Mouse (Mus musculus) CH12.LX (cell line): ENCODE results near the gene Cdhr1. TPM values are rescaled to one million over a fixed set of nuclear protein-coding genes. Genes with fewer than 3 reads are reported as not detected.

ENCODE experiments used
- DNase-seq: peaks from one replicate; pipeline ENCODE4 v3.0.0-alpha.2; 2013; ENCODE audit errors: extremely low read depth
- H3K27ac ChIP-seq: 2 replicates; pipeline ENCODE4 v1.5.1; 2012; ENCODE audit warnings: low read depth, mild to moderate bottlenecking, control low read depth, moderate library complexity; ENCODE audit not compliant: insufficient read depth
- H3K27me3 ChIP-seq: replicated peaks from 2 replicates; pipeline ENCODE3; 2012; ENCODE audit warnings: inconsistent platforms
- H3K36me3 ChIP-seq, 2 experiments: replicated peaks in 1 of 2; 2 replicates each; pipeline versions ENCODE3 to v1.6.1; 2012; ENCODE audit warnings: inconsistent platforms in 1 of 2, low read length in 1 of 2, mild to moderate bottlenecking in 1 of 2, mixed read lengths in 1 of 2, moderate library complexity in 1 of 2; ENCODE audit not compliant: control insufficient read depth in 1 of 2, insufficient read depth in 1 of 2
- H3K4me1 ChIP-seq, 2 experiments: 2 replicates each; pipeline ENCODE4 v1.6.1; 2012; ENCODE audit warnings: inconsistent platforms in 1 of 2, moderate library complexity in 1 of 2; ENCODE audit not compliant: insufficient read depth in 2 of 2, control insufficient read depth in 1 of 2
- H3K4me2 ChIP-seq: 2 replicates; pipeline ENCODE4 v1.6.1; 2012; ENCODE audit warnings: low read depth, mild to moderate bottlenecking, control low read depth; ENCODE audit not compliant: poor library complexity, insufficient read depth, severe bottlenecking
- H3K4me3 ChIP-seq, 3 experiments: fragments of 150-350 bp in 1 of 3; sonication (generic) in 1 of 3; replicated peaks in 1 of 3; 2 replicates each; pipeline versions ENCODE3 to v1.5.1; 2011 to 2012; ENCODE audit warnings: low read depth in 2 of 3, low read length in 2 of 3, mild to moderate bottlenecking in 2 of 3, moderate library complexity in 2 of 3, control low read depth in 1 of 3, improper control_type of control experiment in 1 of 3, inconsistent platforms in 1 of 3, mixed read lengths in 1 of 3; ENCODE audit not compliant: poor library complexity in 1 of 3
- H3K79me2 ChIP-seq: replicated peaks from 2 replicates; pipeline ENCODE4 v1.6.1; 2012; ENCODE audit warnings: mild to moderate bottlenecking, moderate library complexity; ENCODE audit not compliant: control insufficient read depth, poor library complexity, insufficient read depth, severe bottlenecking; ENCODE audit errors: extremely low read depth
- H3K9ac ChIP-seq: 2 replicates; pipeline ENCODE4 v1.6.1; 2012; ENCODE audit warnings: low read depth, mild to moderate bottlenecking, control low read depth, moderate library complexity; ENCODE audit not compliant: insufficient read depth
- H3K9me3 ChIP-seq: replicated peaks from 2 replicates; pipeline ENCODE3; 2012; ENCODE audit warnings: low read length, inconsistent platforms, mixed read lengths
- BHLHE40 ChIP-seq: IDR thresholded peaks from 2 replicates; pipeline ENCODE4 v1.6.1; 2011; ENCODE audit warnings: mild to moderate bottlenecking, low read depth, low read length, improper control_type of control experiment
- CHD1 ChIP-seq: IDR thresholded peaks from 2 replicates; pipeline ENCODE4 v1.6.1; 2012; ENCODE audit warnings: low read depth, low read length, improper control_type of control experiment, inconsistent platforms
- CHD2 ChIP-seq: IDR thresholded peaks from 2 replicates; pipeline ENCODE4 v1.6.1; 2011; ENCODE audit warnings: low read length, improper control_type of control experiment
- CTCF ChIP-seq, 2 experiments: IDR thresholded peaks in 1 of 2; conservative IDR thresholded peaks in 1 of 2; 2 replicates each; pipeline ENCODE4 v1.5.1; 2011 to 2012; ENCODE audit warnings: low read depth in 2 of 2, low read length in 2 of 2, improper control_type of control experiment in 1 of 2, inconsistent platforms in 1 of 2, mild to moderate bottlenecking in 1 of 2, moderate library complexity in 1 of 2
- ELF1 ChIP-seq: IDR thresholded peaks from 2 replicates; pipeline ENCODE4 v1.6.1; 2014; ENCODE audit warnings: low read depth, mild to moderate bottlenecking, inconsistent platforms, low read length, improper control_type of control experiment
- JUN ChIP-seq: IDR thresholded peaks from 2 replicates; pipeline ENCODE4 v1.6.1; 2011; ENCODE audit warnings: low read depth, mild to moderate bottlenecking, low read length, improper control_type of control experiment, moderate library complexity; ENCODE audit not compliant: insufficient read depth
- KAT2A ChIP-seq: IDR thresholded peaks from 2 replicates; pipeline ENCODE4 v1.6.1; 2012; ENCODE audit warnings: low read length, improper control_type of control experiment, inconsistent platforms; ENCODE audit not compliant: insufficient replicate concordance
- MAX ChIP-seq: IDR thresholded peaks from 2 replicates; pipeline ENCODE4 v1.6.1; 2011; ENCODE audit warnings: low read length, improper control_type of control experiment
- MXI1 ChIP-seq: IDR thresholded peaks from 2 replicates; pipeline ENCODE4 v1.6.1; 2011; ENCODE audit warnings: mild to moderate bottlenecking, low read depth, low read length, improper control_type of control experiment
- MYC ChIP-seq: IDR thresholded peaks from 2 replicates; pipeline ENCODE4 v1.6.1; 2011; ENCODE audit warnings: low read depth, mild to moderate bottlenecking, improper control_type of control experiment, low read length
- NRF1 ChIP-seq: IDR thresholded peaks from 2 replicates; pipeline ENCODE4 v1.6.1; 2014; ENCODE audit warnings: low read depth, mild to moderate bottlenecking, inconsistent platforms, low read length, improper control_type of control experiment, moderate library complexity
- PAX5 ChIP-seq: IDR thresholded peaks from 2 replicates; pipeline ENCODE4 v1.6.1; 2012; ENCODE audit warnings: low read length, inconsistent platforms, mixed read lengths
- POLR2A ChIP-seq: IDR thresholded peaks from 2 replicates; pipeline ENCODE4 v1.6.1; 2011; ENCODE audit warnings: low read depth, mild to moderate bottlenecking, improper control_type of control experiment, low read length
- RAD21 ChIP-seq: IDR thresholded peaks from 2 replicates; pipeline ENCODE4 v1.6.1; 2011; ENCODE audit warnings: low read depth, mild to moderate bottlenecking, low read length, improper control_type of control experiment, moderate library complexity
- RCOR1 ChIP-seq: conservative IDR thresholded peaks from 2 replicates; pipeline ENCODE4 v1.6.1; 2012; ENCODE audit warnings: low read depth, mild to moderate bottlenecking, inconsistent platforms, low read length, improper control_type of control experiment
- SMC3 ChIP-seq: IDR thresholded peaks from 2 replicates; pipeline ENCODE4 v1.6.1; 2011; ENCODE audit warnings: low read depth, low read length, improper control_type of control experiment
- UBTF ChIP-seq: IDR thresholded peaks from 2 replicates; pipeline ENCODE4 v1.6.1; 2012; ENCODE audit warnings: low read depth, mild to moderate bottlenecking, inconsistent platforms, low read length, improper control_type of control experiment, moderate library complexity
- USF2 ChIP-seq: conservative IDR thresholded peaks from 2 replicates; pipeline ENCODE4 v1.6.1; 2011; ENCODE audit warnings: low read depth, low read length, improper control_type of control experiment
- dilution Hi-C: fragments of 300-500 bp; cut with MboI; formaldehyde crosslinking; loops from 2 replicates; pipeline ENCODE4 v1.14.3; 2020; ENCODE audit warnings: low sequenced_read_pairs; ENCODE audit not compliant: extremely low pct_unique_long_range_greater_than_20kb, extremely low pct_ligation_motif_present
- in situ Hi-C: fragments of 300-500 bp; cut with MboI; formaldehyde crosslinking; loops from 3 replicates; pipeline ENCODE4 v1.14.3; 2019; ENCODE audit warnings: low sequenced_read_pairs, low pct_ligation_motif_present, low pct_unique_long_range_greater_than_20kb, mixed read lengths
- polyA plus RNA-seq: library from polyadenylated mRNA; unstranded; fragments of >175 nt; gene quantifications from 2 replicates; pipeline ENCODE4 v1.2.1, GENCODE M21; 2012; ENCODE audit warnings: low read depth; ENCODE audit not compliant: insufficient read length
- total RNA-seq, 2 experiments: library from RNA; depleted of rRNA; stranded (reverse); fragments of 300-350 nt in 1 of 2; fragments of >200 nt in 1 of 2; gene quantifications; 2 replicates each; pipeline ENCODE4 v1.2.3; 2012 to 2014

Cdhr1 gene
- total and polyA plus RNA-seq, 3 experiments: not detected

- H3K79me2 ChIP-seq: no peaks in the 10 kb centered on the region
- H3K9ac ChIP-seq: no peak within 1 kb of the TSS
- H3K4me1 ChIP-seq: no peaks in the 10 kb centered on the region
- in situ Hi-C loops: no loop called here
- DNase-seq: no peak
- no peak within 1 kb of the TSS for H3K4me2 ChIP-seq
- no peak for TF ChIP-seq CHD1
- no peak for TF ChIP-seq PAX5
- TF ChIP-seq UBTF: no peak
- no peak for TF ChIP-seq SMC3
- TF ChIP-seq ELF1: no peak
- TF ChIP-seq CTCF (conservative IDR thresholded peaks at IDR 0.05 in 1 of 2, IDR thresholded peaks at IDR 0.05 in 1 of 2; ENCODE audit: low read depth in 2 of 2, low read length in 2 of 2): no peak
- no peak for TF ChIP-seq RAD21
- no peak for TF ChIP-seq POLR2A
- TF ChIP-seq KAT2A: no peak
- no peak for TF ChIP-seq CHD2
- no peak for TF ChIP-seq MXI1
- no peak for TF ChIP-seq JUN
- TF ChIP-seq USF2: no peak
- no peaks in the 10 kb centered on the region for H3K36me3 ChIP-seq
- H3K27ac ChIP-seq: no peak within 1 kb of the TSS
- dilution Hi-C loops: no loop called here
- H3K9me3 ChIP-seq: no peaks in the 10 kb centered on the region
- no peak within 1 kb of the TSS for H3K4me3 ChIP-seq
- peaks cover 53% of the 10 kb centered on the region for H3K27me3 ChIP-seq
Observed at GRCm38 (mm10) chr14:37067629-37068028, 30.5 kb downstream of the Cdhr1 start, which contains the start of gene Lrit2. Gene Lrit2 (plus strand): TSS chr14:37067929.

- in situ Hi-C loops: no loop called here
- Histone ChIP-seq H3K36me3 (no peaks in the 10 kb centered on the region), H3K9me3 (no peaks in the 10 kb centered on the region), H3K27ac (no peak overlapping the region), H3K4me3 (no peak overlapping the region), H3K4me1 (no peaks in the 10 kb centered on the region), H3K27me3 (peaks cover 53% of the 10 kb centered on the region), H3K9ac (no peak overlapping the region), H3K4me2 (no peak overlapping the region), H3K79me2 (no peaks in the 10 kb centered on the region)
- no peak for TF ChIP-seq SMC3
- no peak for TF ChIP-seq MAX
- TF ChIP-seq RCOR1: no peak
- no peak for TF ChIP-seq MYC
- TF ChIP-seq BHLHE40: no peak
- TF ChIP-seq NRF1: no peak
- TF ChIP-seq USF2: no peak
- no peak for DNase-seq
- dilution Hi-C loops: no loop called here
Observed at GRCm38 (mm10) chr14:37066636-37067035, 31.5 kb downstream of the Cdhr1 start.
